Mouse (Mus musculus) forelimb bud, embryonic 11.5 days (tissue): ENCODE measurements around the gene Oit1.

ENCODE experiments used
- DNase-seq: peaks from one replicate; pipeline ENCODE4 v3.0.0-alpha.2; 2012; ENCODE audit warnings: low read depth, low spot score

Gene Oit1

DNA sequence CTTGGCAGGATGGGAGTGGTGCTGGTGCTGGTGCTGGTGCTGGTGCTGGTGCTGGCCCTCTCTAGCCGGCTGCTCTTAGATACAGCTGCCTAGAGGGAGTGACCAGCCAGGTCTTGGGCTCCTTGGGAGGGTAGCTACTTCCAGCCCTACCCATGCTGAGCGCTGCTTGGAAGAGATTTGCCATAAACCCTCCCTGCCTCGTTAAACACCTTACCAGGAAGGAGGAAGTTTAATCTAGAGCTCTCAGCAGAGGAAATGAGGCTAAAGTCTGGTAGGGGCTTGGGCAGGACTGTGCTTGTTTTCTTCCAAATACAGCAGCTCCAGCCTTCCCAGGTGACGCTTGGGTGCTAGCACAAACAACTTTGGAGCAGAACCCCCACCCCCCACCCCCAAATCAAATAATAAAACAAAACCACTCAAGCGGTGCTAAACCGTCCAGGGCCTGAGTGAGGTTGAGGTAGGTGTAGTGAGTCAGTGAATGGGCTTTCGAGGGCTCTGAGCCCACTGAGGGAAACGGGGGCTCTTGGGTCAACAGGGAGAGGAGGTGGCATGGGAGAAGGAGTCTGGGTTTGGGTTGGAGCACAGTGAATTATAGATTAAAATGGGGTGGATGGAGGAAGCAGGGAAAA, at the start of gene Oit1:
Gene Oit1, minus strand, starts transcription at position 70 of the 629 bp plus-strand sequence.
- DNase-seq = peak; percentile 9

DNA sequence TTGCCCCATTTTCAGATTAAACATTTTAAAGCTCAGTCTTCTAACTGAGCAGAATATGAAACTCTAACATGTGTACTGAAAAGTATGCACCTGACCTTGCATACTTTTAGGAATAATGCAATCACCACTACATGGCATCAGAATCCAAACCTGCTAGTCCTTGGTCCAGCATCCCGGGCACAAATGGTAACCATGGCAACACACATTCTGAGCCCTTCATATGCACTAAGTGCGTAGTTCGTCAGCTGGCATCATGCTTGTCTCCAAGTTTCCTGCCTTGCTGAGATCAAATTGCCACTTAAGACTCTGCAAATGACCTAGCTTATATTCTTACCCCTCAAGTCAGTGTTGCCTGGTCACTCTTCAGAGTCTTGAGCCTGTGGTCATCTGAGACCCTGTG, 44.3 kb upstream of the Oit1 start:
- no peak for DNase-seq

DNA sequence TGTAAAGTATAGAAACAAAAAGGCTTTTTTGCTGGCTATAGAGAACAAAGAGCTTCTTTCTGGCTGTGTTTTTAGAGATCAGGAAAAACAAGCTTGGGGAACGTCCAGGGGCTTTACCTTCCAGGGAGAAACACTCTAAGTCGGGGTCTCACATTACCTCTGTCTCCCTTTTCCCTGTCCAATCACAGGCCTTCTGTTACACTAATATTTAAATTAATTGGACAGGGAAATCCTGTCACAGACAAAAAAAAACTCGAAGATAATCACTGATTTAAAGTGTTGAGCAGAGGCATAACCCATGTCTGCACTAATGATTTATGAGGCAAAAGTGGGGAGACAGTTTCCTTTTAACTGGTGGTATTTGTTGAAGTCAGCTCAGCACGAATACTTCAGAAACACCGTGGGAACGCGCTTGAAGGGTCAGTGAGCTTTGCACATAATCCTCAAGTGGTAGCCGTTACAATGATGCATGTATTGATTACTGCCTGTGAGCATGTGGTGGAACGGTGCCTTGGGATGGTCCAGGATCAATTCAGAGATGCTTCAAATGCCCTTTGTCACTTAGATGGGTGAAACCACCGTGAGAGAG, 42.7 kb upstream of the Oit1 start:
- DNase-seq = peak; percentile 35

DNA sequence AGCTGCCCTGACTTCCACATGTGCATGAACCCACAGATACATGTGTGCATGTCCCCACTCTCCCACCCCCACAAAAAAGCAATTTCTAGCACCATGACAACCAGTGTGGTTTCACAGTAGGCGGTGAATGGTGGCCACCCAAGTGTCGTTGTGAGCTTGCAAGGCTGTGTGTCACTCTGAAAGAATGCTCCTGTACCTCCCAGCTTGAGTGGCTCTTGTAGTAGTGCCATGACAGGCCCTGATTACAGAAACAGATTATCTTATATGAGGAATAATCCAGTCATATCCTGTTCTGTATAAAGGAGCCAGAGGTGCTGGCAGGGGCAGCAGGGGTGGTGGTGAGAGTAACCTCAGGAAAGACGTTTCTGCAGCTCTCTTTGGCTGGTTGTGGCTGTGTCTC, 40.1 kb upstream of the Oit1 start:
- DNase-seq = no peak

DNA sequence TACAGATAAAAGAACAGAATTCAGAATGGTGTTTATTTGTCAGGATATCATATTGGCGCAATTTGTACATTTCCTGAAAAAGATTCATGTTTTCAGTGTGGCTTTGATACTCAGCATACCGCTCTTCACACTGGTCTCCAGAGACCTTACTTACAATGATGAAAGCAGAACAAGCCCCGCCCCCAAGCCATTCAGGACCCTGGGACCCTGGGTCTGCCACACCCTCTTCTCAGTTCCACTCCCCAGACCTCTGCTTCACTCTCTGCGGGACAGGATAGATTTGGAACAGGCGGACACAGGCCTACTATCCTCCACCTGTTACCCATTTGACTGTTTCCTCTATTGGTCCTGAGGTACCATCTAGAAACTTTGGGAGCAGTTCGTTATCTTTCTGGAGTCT, 27.4 kb upstream of the Oit1 start:
- no peak for DNase-seq

DNA sequence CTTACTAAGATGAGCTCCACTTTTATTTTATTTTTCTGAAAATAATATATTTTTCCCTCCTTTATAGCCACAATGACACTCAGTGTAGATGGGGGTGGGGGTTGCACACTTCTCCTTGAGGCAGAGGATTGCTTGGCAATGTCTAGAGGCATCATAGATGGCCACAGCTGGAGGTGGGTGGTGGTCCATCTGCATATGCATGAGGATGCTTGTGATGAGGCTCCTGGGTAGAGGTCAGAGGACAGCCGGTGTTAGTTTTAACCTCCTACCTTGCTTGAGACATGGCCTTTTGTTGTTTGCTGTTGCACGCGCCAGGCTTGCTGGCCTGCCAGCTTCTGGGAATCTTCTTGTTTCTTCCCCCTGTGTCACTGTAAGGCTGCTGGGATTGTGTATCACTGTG, 24.8 kb upstream of the Oit1 start:
- no peak for DNase-seq

DNA sequence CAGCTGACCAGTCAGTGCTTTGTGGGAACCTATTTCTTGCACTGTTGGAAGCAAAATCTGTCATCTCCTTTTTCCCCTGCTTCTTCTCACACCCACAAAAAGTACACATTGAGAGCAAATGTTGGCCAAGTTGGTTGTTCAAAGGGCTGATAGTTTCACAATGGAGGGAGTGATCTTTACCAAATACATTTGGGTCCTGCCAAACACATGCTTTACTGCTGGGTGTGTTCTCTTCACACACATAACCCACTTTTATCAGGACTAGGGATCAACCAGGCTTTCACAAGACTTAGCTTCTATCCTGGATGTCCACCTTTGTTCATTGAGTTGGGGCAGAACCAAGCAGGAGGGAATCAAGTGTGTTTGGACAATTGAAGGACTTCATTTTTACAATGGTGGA, 20.0 kb upstream of the Oit1 start:
- no peak for DNase-seq

DNA sequence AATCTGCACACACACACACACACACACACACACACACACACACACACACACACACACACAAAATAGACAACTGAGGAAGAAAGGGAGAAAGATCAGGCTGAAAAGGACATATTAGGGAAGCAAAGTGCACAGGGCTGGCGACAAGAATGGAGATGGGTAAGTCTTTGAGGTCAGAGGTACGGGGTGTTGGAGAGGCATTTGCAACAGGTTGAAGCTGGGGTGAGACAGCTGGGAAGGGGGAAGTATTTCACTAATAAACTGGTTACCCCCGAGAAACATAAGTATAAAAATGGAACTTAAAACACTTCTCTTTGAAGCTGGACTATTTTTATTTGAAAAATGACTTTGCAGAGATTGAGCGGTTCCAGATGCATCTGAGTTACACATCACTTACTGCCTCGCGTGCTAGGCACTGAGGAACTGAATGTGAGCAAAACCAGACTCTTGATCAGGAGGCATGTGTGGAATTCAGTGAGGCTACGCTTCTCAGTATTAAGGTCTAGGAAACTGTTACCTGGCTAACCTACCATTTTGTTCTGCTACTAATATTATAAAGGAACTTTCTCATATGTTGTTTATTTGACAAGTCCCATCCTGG, 17.2 kb upstream of the Oit1 start:
- DNase-seq = peak; percentile 37

DNA sequence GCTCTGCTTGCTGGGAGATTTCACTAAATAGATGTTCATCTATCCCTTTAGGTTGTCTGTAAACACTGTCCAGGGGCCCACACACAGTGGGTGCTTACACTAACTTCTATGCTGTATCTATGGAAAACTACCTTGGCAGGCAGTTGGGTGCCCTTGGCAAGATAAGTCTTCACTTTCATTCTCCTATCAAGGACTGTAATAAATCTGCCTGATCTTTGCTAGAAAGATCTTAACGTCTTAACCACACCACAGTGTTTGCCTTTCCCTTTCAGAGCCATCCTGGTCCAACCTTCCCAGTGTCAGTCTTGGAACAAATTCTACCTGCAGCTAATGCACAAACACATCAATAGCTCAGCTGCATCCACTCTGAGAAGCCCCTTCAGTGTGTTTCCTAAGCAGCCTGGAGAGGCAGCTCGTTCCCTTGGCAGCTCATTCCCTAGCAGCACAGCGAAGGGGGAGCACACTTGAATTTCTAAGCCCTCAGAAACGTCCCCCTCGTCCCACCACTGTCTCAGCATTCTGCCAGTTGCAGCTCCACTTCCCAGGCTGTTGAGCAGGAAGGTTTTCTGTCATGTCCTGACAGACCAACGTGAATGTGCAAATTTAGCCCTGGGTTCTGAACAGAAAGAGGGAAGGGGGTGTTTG, 13.7 kb upstream of the Oit1 start:
- no peak for DNase-seq

DNA sequence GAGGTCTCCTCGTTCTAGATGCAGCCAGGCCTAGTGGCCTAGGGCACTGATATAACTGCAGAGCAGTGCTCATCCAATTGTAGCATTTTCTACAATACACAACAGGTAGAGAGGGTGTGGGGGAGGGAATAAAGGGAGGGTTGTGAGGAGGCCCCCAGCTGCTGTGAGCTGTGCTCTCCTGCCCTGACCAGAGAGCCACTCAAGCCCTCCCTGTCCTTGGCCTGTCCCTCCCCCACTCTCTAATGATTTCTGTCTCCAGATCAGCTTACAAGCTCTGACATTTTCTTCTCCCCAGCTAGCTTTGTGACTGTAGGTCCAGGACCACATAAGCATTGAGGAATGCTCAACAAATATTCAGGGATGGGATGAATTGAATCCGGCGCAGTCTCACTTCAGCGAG, 9.2 kb downstream of the Oit1 start:
- DNase-seq = peak; percentile 13

DNA sequence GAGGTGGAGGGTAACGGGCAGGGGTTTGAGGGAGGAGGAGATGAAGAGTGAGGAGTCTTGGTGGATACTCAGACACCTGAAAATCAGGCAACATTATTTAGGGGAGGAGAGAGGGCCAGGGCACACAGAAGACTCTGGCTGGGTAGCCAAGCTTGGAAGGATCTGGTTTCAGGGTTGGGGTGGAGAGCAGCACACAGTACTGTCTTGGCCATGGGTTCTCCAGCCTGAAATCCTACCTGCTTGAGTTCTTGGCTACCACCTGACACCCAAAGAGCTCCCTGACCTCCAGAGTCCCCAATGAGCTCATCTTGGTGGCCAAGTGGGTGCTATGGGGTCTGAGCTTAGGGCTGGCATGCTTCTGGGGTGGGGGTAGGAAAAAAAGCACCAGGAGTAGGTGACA, 9.7 kb downstream of the Oit1 start:
- no peak for DNase-seq

DNA sequence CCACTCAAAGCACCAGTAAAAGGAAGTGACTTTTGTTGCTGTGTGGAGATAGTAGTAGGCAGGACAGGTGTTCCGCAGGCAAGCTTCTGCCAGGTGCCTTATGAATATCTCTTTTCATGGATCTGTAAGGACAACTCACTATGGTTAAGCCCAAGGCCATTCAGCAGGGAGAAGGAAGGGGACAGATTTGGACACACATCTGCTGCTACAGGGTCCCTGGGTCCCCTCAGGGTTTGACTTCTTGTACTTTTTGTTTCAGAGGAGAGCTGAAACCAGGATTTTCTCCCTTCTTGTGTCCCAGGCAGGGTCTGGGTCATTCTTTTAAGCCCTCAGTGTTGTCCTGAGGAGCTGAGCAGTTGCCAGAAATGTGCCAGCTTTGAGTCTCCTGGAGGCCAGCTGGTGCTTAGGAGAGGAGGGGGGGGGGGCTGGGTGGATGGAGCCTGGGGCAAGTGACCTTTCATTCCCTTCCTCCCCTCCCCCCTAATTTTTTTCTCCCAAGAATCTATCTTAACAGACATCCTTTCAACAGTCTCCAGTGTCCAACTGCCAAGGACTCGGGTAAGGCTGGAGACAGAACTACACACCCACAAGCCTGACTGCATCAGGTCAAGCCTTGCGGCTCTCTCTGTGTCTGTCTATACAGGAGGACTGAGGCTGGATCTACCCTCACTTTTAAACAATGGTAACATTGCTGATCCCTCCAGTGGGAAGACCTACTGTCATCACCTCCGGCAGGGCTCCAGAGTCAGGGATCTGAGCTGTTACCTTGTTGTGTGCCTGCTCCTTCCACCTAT, 10.6 kb downstream of the Oit1 start:
- DNase-seq = no peak

DNA sequence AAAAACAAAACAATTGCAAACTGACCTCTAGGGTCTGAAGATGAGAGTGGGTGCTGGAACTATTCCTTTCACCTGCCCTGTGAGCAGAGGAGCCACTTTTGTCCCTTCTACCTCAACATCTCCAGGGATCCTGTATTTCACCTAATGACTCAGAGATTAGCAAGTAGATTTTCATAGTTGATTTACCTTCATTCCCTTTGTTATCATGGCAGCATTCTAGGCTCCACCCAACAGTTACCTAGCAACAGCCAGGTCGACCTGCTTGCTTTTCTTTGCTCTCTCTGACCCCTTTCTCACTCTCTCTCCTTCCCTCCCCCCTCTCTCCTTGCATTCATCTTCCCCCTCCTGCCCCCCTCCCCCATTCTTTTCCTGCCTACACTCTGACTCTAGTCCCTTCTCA, 11.4 kb downstream of the Oit1 start:
- DNase-seq = no peak

DNA sequence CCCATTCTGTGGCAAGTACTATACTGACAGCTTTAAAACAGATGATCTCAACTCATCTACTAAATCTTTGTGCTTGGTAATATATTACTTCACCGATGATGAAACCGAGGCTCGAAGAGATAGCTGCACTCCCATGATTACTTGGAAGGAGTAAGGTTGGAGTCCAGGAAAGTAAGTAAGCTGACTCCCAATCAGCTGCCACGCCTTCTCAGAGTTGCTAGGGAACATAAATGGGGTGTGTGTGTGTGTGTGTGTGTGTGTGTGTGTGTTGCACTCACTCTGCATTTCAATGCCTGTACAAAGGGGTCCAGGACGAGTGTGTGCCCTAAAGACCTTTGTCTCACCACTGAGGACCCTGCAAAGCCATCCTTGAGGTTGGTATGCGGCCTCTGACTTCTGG, 12.7 kb downstream of the Oit1 start:
- no peak for DNase-seq

DNA sequence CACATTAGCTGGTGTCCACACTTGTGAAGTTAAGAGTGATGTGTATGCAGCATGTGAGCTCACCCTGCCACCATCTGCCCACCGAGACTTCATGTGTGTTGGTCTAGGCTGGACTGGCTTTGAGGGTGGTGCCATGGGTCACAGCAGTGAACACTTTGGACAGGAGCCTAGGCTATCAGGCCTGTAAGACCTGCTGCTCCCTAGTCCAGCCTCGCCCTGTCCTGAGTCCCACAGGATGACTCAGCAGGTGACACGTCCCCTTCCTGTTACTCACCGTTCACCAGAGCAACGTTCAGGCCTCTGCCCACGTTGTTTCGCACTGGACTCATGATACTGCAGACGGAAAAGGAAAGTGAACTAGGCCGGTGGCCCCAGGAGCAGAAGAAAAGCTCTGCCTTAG, 21.7 kb downstream of the Oit1 start:
- DNase-seq = no peak

DNA sequence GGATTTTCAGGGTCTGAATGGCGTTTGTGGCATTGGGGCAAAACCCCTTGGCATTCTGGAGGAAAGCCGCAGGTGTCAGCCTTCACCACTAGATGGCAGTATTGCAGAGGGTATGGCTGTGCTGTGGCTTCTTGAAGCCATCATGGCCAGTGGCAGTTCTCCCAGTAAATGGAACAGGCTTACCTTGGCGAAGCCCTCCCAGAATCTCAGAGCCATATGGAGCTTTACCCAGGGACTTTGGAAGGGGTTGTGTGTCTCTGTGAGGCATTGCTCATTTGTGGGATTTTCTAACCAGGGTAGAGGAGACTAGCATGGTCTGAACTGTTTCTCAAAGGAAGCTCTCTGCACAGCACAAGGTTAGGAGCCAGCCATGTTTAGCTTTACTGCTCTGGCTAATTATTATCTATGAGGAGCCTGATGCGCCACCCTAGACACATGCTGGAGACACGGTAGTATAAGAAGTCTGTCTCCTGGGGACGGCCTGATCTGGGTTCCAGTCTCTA, 22.5 kb downstream of the Oit1 start:
- peak; percentile 87 for DNase-seq

DNA sequence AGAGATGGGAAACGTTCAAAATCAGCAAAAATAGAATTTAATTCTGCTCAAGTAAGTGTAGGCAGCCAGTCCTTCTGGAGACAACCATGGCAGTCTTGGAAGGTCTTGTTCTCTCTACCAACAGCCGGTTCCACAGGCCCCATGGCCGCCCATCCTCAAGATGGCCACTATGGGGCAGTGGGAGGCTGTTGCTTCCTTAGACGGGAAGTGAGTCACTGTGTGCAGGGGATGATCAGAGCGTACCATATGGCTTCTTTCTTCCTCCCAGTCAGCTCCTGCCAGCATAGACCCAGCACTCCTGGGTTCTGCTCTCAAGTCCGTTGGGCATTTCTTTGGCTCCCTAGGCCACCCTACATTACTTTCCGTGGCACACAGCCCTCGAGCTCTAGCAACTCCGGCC, 29.6 kb downstream of the Oit1 start:
- DNase-seq = no peak

DNA sequence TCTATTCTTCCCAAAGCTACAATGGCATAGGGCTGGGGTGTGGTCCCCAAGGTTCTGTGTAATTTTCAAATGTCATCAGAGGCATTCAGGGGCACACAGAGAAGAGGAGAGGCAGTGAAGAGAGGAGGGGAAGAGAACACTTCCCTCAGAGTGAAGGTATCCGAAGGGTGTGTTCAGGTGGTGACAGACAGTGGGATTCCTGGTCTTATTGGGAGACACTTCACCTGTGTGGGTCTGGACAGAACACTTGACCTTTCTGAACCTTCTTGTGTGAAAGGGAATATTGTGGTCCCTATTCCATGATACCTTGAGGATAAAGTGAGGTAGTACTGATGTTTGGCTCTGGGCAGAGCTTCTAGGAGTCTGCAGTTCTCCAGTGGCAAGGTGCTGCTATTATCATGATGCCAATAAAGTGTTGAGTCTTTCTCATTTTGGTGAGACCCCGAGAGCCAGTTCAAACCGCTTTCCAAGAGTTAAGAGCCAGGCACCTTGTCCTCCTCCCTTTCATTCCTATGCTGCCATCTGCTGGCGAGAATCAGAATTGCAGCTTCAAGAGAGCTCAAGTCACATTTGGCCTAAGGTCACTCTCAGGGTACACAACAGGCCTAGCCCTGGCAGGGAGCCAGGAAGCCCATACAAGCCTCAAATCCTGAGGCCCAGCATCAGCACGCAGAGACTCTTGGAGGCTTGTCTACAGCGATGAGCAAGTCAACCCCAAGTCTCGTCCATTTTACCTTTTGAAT, 32.1 kb downstream of the Oit1 start:
- DNase-seq = peak; percentile 92

DNA sequence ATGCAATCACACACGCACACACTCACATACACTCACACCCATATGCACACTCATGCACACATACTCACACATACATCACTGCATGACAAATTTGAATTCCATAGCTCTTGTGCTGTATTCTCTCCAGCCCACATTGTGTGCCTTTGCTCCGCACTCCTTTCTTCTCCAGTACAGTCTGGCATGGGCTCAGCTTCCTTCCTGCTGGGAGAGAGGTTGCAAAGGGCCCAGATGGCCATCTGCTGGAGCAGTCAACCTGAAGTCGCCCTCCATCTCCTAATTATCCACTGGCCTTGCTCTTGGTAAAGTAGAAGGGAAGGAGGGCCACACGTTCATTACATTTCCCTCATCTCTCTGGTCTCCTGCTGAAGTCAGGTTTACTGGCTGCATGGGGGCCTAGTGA, 33.0 kb downstream of the Oit1 start:
- DNase-seq = no peak

DNA sequence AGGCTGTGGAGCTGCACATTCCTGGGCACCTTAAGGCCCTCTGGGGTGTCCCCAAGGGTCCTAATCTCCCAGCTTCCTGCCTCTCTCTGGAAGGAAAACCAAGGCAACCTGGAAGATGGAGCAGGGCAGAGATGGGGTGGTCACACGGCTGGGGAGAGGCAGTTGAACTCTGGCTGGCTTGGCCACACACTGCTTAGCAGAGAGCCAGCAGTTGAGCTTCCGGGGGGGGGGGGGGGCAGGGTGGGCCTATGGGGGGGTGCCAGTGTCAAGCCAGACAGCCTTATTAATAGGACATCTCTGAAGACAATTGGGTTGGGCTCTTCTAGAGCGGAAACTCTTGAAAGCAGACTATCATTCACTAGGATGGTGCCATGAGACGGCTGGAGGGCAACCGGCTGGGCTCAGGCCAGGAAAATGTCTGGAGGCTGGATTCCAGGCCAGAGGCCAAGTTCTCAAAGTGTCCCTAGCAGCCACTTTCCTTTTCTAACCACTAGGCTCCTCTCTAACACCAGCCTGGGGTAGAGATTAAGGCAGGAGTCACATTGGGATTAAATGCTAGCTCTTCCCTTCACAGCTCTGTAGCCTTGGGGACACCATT, 35.9 kb downstream of the Oit1 start:
- no peak for DNase-seq

DNA sequence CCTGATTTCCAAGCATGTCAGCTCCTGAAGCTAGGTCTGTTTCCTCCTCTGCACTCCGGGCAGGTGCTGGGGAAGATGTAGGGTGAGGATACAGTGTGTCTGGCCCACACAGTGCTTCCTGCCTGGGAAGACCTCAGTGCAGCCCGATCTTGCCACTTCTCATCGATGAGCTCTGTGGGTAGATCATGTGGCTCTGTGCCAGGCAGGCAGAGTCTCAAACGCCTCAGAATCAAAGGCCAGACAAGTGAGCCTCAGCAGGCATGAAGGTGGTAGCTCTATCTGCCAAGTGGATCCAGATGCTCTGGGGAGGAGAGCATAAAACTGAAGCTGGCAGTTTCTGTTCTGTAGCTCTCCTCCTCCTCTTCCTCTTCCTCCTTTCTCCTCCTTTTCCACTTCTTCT, 38.3 kb downstream of the Oit1 start:
- no peak for DNase-seq
